Mouse (Mus musculus) megakaryocyte progenitor cell, adult 5-6 weeks (primary cell): ENCODE measurements at regions not wholly inside any gene's neighbourhood (a gene's known extent, or its start where the extent isn't known, plus 50 kb on each side); places are given as distances from the start of the nearest gene placed in this dataset.

Experiments used
- ATAC-seq: replicated peaks from 2 replicates; pipeline ENCODE4 v1.8.0; 2016; ENCODE audit warnings: mild to moderate bottlenecking, moderate TSS enrichment, inconsistent platforms; ENCODE audit not compliant: poor library complexity

GRCm38 (mm10) chr11:31282136-31282535 lies 87.7 kb downstream of the Stc2 start:
- ATAC-seq: no peak

- peak; percentile 88 for ATAC-seq
These were observed 66.2 kb upstream of the Gm17332 start for GRCm38 (mm10) chr11:31248467-31248866.
